In the genomic region with DNA sequence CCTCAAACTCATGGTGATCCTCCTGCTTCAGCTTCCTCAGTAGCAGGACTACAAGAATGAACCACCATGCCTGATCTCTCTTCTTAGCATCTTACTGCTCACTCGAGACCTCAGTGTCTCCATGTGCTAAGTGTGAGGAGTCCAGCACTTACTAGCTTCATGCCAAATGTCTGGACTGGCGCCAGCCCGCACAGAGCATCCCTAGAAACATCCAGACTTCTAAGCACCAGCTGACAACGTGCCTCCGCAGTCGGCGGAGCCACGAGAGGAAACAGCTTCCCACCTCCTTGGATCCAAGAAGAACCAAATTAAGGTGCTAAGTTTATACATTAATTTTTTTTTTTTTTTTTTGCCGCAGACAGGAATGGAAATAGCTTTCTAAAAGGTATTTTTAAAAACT, we compare ENCODE assay signal across 15 mouse cellular contexts.
DNase-seq lines count a peak whose midpoint lies in the region; ATAC-seq and TF ChIP-seq lines count a peak whose summit lies in the region.
"Had no signal": no experiment of that assay in that cellular context is flagged by ENCODE, and none has a peak within 500 bp of the region (broad histone marks: within the 10 kb centered on the region; RNA-seq: fewer than 3 reads in every experiment).

No protein-coding gene starts in this region.

- H3K27ac ChIP-seq in kidney, embryonic 16.5 days (ENCODE audit: low read length): no peak overlapping the region
- H3K27ac ChIP-seq in midbrain, embryonic 15.5 days: no peak overlapping the region
- H3K27ac ChIP-seq in hindbrain, postnatal 0 days: no peak overlapping the region
- H3K27ac ChIP-seq: hindbrain, embryonic 10.5 days; liver, embryonic 15.5 days; midbrain, embryonic 10.5 days had no signal

- H3K4me1 ChIP-seq in kidney, embryonic 16.5 days (ENCODE audit: insufficient read depth, low read length): 0 out of 2 replicates have a peak, but pooled peaks cover under 1% of the 10 kb centered on the region
- H3K4me1 ChIP-seq in midbrain, embryonic 15.5 days: peaks cover 8% of the 10 kb centered on the region
- no peaks in the 10 kb centered on the region for H3K4me1 ChIP-seq in hindbrain, postnatal 0 days (ENCODE audit: insufficient read depth, low read length)
- H3K4me1 ChIP-seq: liver, embryonic 15.5 days had no signal

- TF ChIP-seq CTCF in hindbrain, postnatal 0 days (IDR thresholded peaks at IDR 0.05; ENCODE audit: low read depth): no peak

- H3K27me3 ChIP-seq in kidney, embryonic 16.5 days (ENCODE audit: insufficient read depth, low read length): no peaks in the 10 kb centered on the region
- H3K27me3 ChIP-seq in midbrain, embryonic 15.5 days (replicated peaks): no peaks in the 10 kb centered on the region
- no peaks in the 10 kb centered on the region for H3K27me3 ChIP-seq in hindbrain, postnatal 0 days (ENCODE audit: insufficient read depth, low read length)
- H3K27me3 ChIP-seq: heart, embryonic 12.5 days; liver, embryonic 15.5 days had no signal

- H3K4me3 ChIP-seq in kidney, embryonic 16.5 days (ENCODE audit: low read length): no peak overlapping the region
- no peak overlapping the region for H3K4me3 ChIP-seq in midbrain, embryonic 15.5 days
- no peak overlapping the region for H3K4me3 ChIP-seq in hindbrain, postnatal 0 days (ENCODE audit: low read length)
- H3K4me3 ChIP-seq: heart, embryonic 12.5 days; hindbrain, embryonic 10.5 days; liver, embryonic 15.5 days; midbrain, embryonic 10.5 days; myocyte had no signal

- ATAC-seq in kidney, embryonic 16.5 days (ENCODE audit: low FRiP score, low TSS enrichment): no peak
- no peak for ATAC-seq in midbrain, embryonic 15.5 days (replicated peaks)
- ATAC-seq in hindbrain, postnatal 0 days: no peak
- ATAC-seq: forebrain, embryonic 16.5 days had no signal

- peak; percentile 29 to 35 for DNase-seq in layer of hippocampus, adult 18-20 months (ENCODE audit: low spot score in 2 of 2)
- no peak for DNase-seq in layer of hippocampus, postnatal 36 days
- DNase-seq in frontal cortex, postnatal 14 days (ENCODE audit: low spot score in 2 of 2): peak; percentile 61 to 70
- peak; percentile 76 to 78 for DNase-seq in left cerebral cortex, postnatal 10 days (ENCODE audit: extremely low spot score in 1 of 2, low spot score in 2 of 2)
- DNase-seq in right cerebral cortex, postnatal 25 days: peak; percentile 82
- no peak for DNase-seq in hindbrain, postnatal 0 days (ENCODE audit: low spot score)
- DNase-seq: thymus, adult 18-20 months had no signal

- H3K4me2 ChIP-seq in kidney, embryonic 16.5 days (replicated peaks; ENCODE audit: low read depth, low read length): no peak overlapping the region
- H3K4me2 ChIP-seq in midbrain, embryonic 15.5 days: no peak overlapping the region
- H3K4me2 ChIP-seq in hindbrain, postnatal 0 days (ENCODE audit: low read depth, low read length): no peak overlapping the region
- H3K4me2 ChIP-seq: heart, embryonic 12.5 days; liver, embryonic 15.5 days had no signal

- H3K36me3 ChIP-seq in kidney, embryonic 16.5 days (ENCODE audit: insufficient read depth, low read length): no peaks in the 10 kb centered on the region
- H3K36me3 ChIP-seq in midbrain, embryonic 15.5 days (replicated peaks): no peaks in the 10 kb centered on the region
- H3K36me3 ChIP-seq in hindbrain, postnatal 0 days (ENCODE audit: insufficient read depth, low read length): no peaks in the 10 kb centered on the region
- H3K36me3 ChIP-seq: heart, embryonic 12.5 days; hindbrain, embryonic 10.5 days; liver, embryonic 15.5 days; midbrain, embryonic 10.5 days had no signal

- H3K9ac ChIP-seq in kidney, embryonic 16.5 days (replicated peaks; ENCODE audit: low read length): no peak overlapping the region
- H3K9ac ChIP-seq in midbrain, embryonic 15.5 days: no peak overlapping the region
- H3K9ac ChIP-seq in hindbrain, postnatal 0 days (replicated peaks; ENCODE audit: low read length): no peak overlapping the region
- H3K9ac ChIP-seq: heart, embryonic 12.5 days; liver, embryonic 15.5 days had no signal

- WGBS in kidney, embryonic 16.5 days: 86% methylated on average over 9 of the region's 9 CpGs
- WGBS in midbrain, embryonic 15.5 days: 79% methylated on average over 9 of the region's 9 CpGs
- WGBS in hindbrain, postnatal 0 days: 67% methylated on average over 9 of the region's 9 CpGs

- H3K9me3 ChIP-seq in kidney, embryonic 16.5 days (ENCODE audit: low read length): no peaks in the 10 kb centered on the region
- no peaks in the 10 kb centered on the region for H3K9me3 ChIP-seq in midbrain, embryonic 15.5 days
- H3K9me3 ChIP-seq in hindbrain, postnatal 0 days (ENCODE audit: low read length): no peaks in the 10 kb centered on the region
- H3K9me3 ChIP-seq: heart, embryonic 12.5 days; hindbrain, embryonic 10.5 days; liver, embryonic 15.5 days; midbrain, embryonic 10.5 days had no signal

- intact Hi-C loops in left cerebral cortex, postnatal 10 days (cut with DNase I): no loop called here

Comparison
In these comparisons a context has a peak if more than half of its experiments do, and no peak if none do; other contexts are left out.
1. DNase-seq: peak in layer of hippocampus, adult 18-20 months (2 of 2), frontal cortex, postnatal 14 days (2 of 2), left cerebral cortex, postnatal 10 days (2 of 2) and right cerebral cortex, postnatal 25 days (single experiment); none in layer of hippocampus, postnatal 36 days (0 of 2) and hindbrain, postnatal 0 days (single experiment).